Mouse (Mus musculus) heart, adult 18-20 months (tissue): ENCODE measurements at regions not wholly inside any gene's neighbourhood (a gene's known extent, or its start where the extent isn't known, plus 50 kb on each side); places are given as distances from the start of the nearest gene placed in this dataset.

Experiments
- DNase-seq, 2 experiments: peaks; one replicate each; pipeline ENCODE4 v3.0.0; 2021 to 2022; ENCODE audit warnings: mixed read lengths in 1 of 2
- microRNA-seq, 2 experiments: library from miRNA; unstranded; fragments of <30 nt; microRNA quantifications; one replicate each; pipeline ENCODE4 v1.2.0; 2022

DNA sequence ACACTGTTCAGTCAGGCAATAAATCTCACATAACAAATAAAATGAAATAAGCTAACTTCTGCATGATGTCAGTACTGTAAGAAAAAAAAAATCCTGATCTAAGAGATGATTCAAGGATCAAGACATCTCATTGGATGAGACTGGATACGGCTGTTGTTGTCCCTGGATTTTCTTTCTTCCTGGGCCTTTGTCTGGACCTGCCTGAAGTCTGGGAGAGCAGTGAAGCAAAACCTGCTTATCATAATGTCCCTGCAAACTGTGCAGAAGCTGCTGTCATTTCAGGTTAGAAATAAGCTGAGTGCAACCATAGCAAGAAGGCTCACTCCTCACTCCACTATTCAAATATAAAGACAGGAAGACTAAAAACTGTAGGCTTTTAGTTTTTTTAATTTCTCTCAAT, 178.0 kb upstream of the Steap4 start:
- DNase-seq: no peak

GRCm38 (mm10) chr5:7788406-7788805, 171.9 kb upstream of the Steap4 start:
- DNase-seq: no peak

DNA sequence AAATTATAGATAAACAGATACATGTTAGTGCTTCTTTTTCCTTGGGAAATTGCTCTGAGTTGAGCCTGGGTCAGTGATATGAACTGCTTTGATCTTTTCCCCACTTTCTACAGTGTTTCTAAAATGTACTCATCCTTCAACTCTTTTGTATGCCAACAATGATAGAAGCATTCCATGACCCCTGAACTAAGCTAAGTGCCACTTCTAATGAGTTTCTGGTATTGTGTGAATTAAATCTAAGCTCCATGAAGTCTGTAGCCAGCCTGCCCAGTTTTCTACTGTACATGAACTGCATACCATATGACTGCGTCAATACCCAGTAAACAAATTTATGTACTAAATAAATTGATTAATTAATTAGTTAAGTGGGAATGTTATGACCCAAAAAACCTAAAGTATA, 171.1 kb upstream of the Steap4 start:
- DNase-seq: no peak

DNA sequence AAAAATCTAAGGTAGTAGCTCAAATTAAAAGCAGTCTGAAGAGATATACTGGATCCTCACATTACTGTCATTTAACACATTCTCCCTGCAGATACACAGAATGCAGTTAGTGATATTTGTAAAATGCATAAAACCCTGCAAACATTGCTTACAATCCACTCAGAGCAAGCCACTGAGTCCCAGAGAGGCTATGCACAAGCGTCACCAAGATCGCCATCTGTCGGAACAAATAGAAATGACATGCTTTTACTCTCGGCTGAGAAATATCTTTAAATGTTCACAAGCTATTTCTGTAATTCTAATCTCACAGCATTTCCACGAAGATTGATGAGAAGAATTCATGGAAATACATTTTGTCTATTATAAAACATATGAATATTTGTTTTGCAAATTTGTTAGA, 139.7 kb upstream of the Steap4 start:
- no peak for DNase-seq

GRCm38 (mm10) chr5:7821700-7822099, 138.6 kb upstream of the Steap4 start:
- no peak for DNase-seq

GRCm38 (mm10) chr5:7829618-7830017, 130.6 kb upstream of the Steap4 start:
- DNase-seq: no peak

GRCm38 (mm10) chr5:7833812-7834211, 126.4 kb upstream of the Steap4 start:
- no peak for DNase-seq

- DNase-seq: no peak
Observed at GRCm38 (mm10) chr5:7863047-7863446, 97.2 kb upstream of the Steap4 start.

DNA sequence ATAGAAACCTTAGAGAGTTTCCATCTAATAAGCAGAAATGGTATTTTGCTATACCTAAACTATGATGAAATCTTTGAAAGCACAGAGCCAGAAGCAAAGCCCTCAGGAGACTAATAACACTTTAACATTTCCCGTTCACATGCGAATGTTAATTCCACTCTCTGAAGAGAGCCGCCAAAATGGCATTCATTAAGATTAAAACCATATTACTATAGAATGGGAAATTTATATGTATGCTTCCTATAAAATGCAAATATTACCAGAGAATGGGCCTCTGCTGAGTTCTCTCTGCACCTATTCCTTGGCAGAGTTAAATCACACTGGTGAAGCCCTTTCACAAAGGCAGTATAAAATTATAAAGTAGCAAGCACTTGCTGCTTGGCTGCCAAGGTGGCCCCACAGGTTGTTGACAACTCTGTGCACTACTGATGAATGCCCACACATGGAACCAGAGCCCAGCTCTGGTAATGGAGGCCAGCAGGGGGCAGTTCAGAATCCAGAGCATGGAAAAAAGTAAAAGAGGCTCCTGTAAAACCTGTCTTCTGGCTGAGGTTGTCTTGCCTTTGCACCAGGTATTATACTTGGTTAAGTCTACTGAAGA, 94.1 kb upstream of the Steap4 start:
- DNase-seq: no peak

DNA sequence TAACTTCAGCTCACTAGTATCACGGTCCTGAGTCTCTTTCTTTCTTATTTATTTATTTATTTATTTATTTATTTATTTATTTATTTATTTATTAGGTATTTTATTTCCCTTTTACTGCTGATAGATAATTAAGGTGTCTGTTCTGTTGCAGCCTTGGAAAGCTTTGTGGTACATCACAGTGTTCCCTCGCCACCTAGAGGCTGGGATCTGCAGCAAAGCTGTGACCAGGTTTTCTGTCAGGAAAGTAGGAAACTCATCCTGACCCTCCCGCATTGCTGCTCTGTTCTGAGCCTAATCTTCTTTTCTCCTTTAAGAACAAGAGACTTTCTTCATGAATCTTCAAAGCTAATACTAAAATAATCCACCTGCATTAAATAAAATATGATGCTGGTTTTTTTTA, 60.7 kb upstream of the Steap4 start:
- peak in 1 of 2 experiments; percentile 13 for DNase-seq

Small RNA genes in the stretch of these regions (microRNA-seq; reads per million reads assigned to microRNA genes)
- 0 reads per million in 2 experiments for gene Gm22196
